Mouse (Mus musculus): ENCODE measurements around the gene Usp47. TPM values are rescaled to one million over a fixed set of nuclear protein-coding genes. Genes with fewer than 3 reads are reported as not detected.

Gene Usp47
- polyA plus RNA-seq, 1 experiment, result 28.7 TPM

DNA sequence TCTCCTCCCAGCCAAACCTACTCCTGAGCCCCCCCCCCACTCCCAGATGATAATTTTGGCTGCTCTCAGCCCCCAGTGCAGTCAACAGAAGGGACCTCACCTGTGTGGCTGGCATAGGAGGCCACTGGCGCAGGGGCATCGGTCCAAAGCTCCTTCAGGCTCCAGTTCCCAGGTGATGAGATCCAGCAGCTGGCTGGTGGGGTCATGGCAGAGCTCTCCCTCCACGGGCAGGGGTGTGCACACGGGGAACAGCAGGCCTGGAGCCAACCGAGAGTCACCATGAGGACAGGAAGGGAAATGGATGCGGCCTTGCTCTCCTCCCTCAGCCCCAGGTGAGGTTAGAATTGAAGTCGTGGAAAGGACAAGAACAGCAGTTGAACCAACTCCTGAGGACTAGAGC lies 95.9 kb downstream of the Usp47 start:
- Histone ChIP-seq H3ac (ENCODE audit: control insufficient read depth, insufficient read length) (no peak overlapping the region), H3K79me2 (ENCODE audit: control insufficient read depth, insufficient read depth) (no peaks in the 10 kb centered on the region), H3K4me3 (no peak overlapping the region), H3K4me2 (ENCODE audit: low read depth) (no peak overlapping the region), H3K36me3 (ENCODE audit: control insufficient read depth, insufficient read depth) (no peaks in the 10 kb centered on the region), H3K27me3 (ENCODE audit: control insufficient read depth, insufficient read depth, insufficient read length) (no peaks in the 10 kb centered on the region)
- TF ChIP-seq SRF (IDR thresholded peaks at IDR 0.05; ENCODE audit: control insufficient read depth, insufficient read length, low read depth), result no peak
- TF ChIP-seq POLR2AphosphoS2 (IDR thresholded peaks at IDR 0.05; ENCODE audit: insufficient read length, low read depth), result no peak
- TF ChIP-seq TCF12 (IDR thresholded peaks at IDR 0.05; ENCODE audit: insufficient read depth, poor library complexity, severe bottlenecking), result no peak
- no peak for TF ChIP-seq POLR2A (IDR thresholded peaks at IDR 0.05; ENCODE audit: insufficient read length, low read depth)
- TF ChIP-seq REST (IDR thresholded peaks at IDR 0.05; ENCODE audit: insufficient read depth, insufficient read length), result no peak
- no peak for TF ChIP-seq MYOG (IDR thresholded peaks at IDR 0.05; ENCODE audit: control insufficient read depth in 1 of 3, insufficient read depth in 1 of 3, insufficient read length in 2 of 3, low read depth in 2 of 3)
- TF ChIP-seq E2F4 (IDR thresholded peaks at IDR 0.05; ENCODE audit: insufficient read depth), result no peak

DNA sequence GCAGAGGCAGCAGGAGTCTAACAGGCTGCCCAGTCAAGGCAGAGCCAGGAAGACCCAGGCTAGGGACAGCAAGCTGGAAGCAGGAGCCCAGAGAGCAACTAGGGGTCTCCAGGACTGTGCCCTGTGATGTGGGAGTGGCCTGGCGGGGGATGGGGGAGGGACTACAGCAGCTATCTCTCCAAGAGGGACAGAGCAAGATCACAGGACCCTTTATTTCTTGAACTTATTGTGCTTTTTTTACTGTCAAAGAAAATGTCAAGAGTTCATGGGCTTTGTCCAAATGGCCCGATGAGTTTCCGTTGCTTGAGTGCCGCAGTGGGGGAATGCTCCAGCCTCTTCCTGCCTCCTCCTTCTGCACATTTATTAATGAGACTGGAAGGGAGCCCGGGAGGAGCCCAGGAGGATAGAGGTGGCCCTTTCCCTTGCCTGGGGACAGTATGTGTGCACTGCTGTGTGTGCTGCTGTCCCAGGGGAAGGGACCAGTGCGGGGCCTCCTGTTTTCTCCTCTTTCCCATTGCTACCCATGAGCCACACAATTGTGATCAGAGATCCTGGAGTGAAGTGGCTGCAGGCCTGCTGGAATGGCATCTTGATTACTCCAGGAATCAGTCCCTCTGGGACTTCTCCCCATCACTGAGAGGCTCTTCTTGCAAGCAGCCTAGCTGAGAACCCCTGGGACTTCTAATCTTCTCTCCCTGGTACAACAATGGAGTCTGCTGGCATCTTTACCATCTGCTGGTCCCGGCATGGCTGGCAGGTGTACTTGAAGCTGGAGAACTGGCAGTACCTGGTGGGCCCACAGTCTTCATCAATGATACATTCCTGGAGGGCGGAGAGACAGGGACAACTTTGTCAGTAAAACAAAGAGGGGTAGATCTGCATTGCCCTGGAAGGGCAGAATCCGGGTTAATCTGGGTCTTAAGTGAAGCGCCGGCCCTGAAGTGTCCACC lies 97.8 kb downstream of the Usp47 start:
- Histone ChIP-seq H3ac (ENCODE audit: control insufficient read depth, insufficient read length) (no peak overlapping the region), H3K27me3 (ENCODE audit: control insufficient read depth, insufficient read depth, insufficient read length) (no peaks in the 10 kb centered on the region), H3K4me3 (no peak overlapping the region), H3K79me2 (ENCODE audit: control insufficient read depth, insufficient read depth) (no peaks in the 10 kb centered on the region), H3K36me3 (ENCODE audit: control insufficient read depth, insufficient read depth) (no peaks in the 10 kb centered on the region), H3K4me2 (ENCODE audit: low read depth) (no peak overlapping the region)
- TF ChIP-seq SRF (IDR thresholded peaks at IDR 0.05; ENCODE audit: control insufficient read depth, insufficient read length, low read depth) (no peak), USF1 (IDR thresholded peaks at IDR 0.05; ENCODE audit: low read depth) (no peak), MYOD1 (IDR thresholded peaks at IDR 0.05; ENCODE audit: control insufficient read depth in 1 of 3, insufficient read length in 2 of 3, low read depth in 2 of 3) (no peak), MYOG (IDR thresholded peaks at IDR 0.05; ENCODE audit: control insufficient read depth in 1 of 3, insufficient read depth in 1 of 3, insufficient read length in 2 of 3, low read depth in 2 of 3) (no peak), POLR2AphosphoS2 (IDR thresholded peaks at IDR 0.05; ENCODE audit: insufficient read length, low read depth) (no peak), CEBPB (IDR thresholded peaks at IDR 0.05; ENCODE audit: insufficient read depth, poor library complexity, severe bottlenecking) (no peak), E2F4 (IDR thresholded peaks at IDR 0.05; ENCODE audit: insufficient read depth) (no peak), POLR2A (IDR thresholded peaks at IDR 0.05; ENCODE audit: insufficient read length, low read depth) (no peak), TCF3 (IDR thresholded peaks at IDR 0.05; ENCODE audit: insufficient read length, low read depth) (no peak), REST (IDR thresholded peaks at IDR 0.05; ENCODE audit: insufficient read depth, insufficient read length) (no peak), MAX (IDR thresholded peaks at IDR 0.05; ENCODE audit: low read depth) (no peak), TCF12 (IDR thresholded peaks at IDR 0.05; ENCODE audit: insufficient read depth, poor library complexity, severe bottlenecking) (no peak)

DNA sequence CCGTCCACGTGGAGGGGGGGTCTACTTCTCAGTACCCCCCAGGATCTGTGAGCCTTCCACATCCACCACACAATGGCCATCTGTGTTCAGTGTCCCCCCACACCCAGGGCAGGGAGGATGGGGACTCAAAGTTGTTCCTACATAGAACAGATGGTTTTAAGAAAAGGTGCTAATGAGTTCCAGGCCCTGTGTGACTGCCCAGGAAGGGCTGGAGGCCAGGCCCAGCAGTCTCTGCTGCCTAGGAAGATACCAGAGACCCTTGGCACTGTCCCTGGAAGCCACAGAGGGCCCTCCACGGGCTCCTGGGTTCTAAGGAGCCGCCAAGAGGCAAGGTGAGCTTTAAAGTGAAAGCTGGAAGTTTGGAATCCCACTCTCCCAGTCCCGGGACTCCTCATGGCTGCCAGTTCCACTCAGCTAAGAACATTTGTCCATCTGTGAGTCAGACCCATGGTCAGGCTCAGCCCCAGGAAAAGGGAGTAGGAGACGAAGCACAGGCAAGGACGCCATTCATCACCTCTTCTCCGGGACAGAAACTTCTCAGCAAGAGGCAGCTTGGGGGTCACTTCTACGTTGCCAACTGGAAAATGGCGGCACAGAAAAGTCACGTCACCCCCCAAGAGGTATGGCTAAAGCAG lies 98.7 kb downstream of the Usp47 start:
- no peaks in the 10 kb centered on the region for H3K27me3 ChIP-seq (ENCODE audit: control insufficient read depth, insufficient read depth, insufficient read length)
- no peak overlapping the region for H3K4me3 ChIP-seq
- no peaks in the 10 kb centered on the region for H3K36me3 ChIP-seq (ENCODE audit: control insufficient read depth, insufficient read depth)
- H3ac ChIP-seq (ENCODE audit: control insufficient read depth, insufficient read length), result no peak overlapping the region
- no peak overlapping the region for H3K4me2 ChIP-seq (ENCODE audit: low read depth)
- TF ChIP-seq MAX (IDR thresholded peaks at IDR 0.05; ENCODE audit: low read depth), result no peak
- no peak for TF ChIP-seq SRF (IDR thresholded peaks at IDR 0.05; ENCODE audit: control insufficient read depth, insufficient read length, low read depth)
- no peak for TF ChIP-seq MYOD1 (IDR thresholded peaks at IDR 0.05; ENCODE audit: control insufficient read depth in 1 of 3, insufficient read length in 2 of 3, low read depth in 2 of 3)
- TF ChIP-seq USF1 (IDR thresholded peaks at IDR 0.05; ENCODE audit: low read depth), result no peak
- TF ChIP-seq CEBPB (IDR thresholded peaks at IDR 0.05; ENCODE audit: insufficient read depth, poor library complexity, severe bottlenecking), result no peak
- TF ChIP-seq POLR2A (IDR thresholded peaks at IDR 0.05; ENCODE audit: insufficient read length, low read depth), result no peak
- no peak for TF ChIP-seq MYOG (IDR thresholded peaks at IDR 0.05; ENCODE audit: control insufficient read depth in 1 of 3, insufficient read depth in 1 of 3, insufficient read length in 2 of 3, low read depth in 2 of 3)
- TF ChIP-seq REST (IDR thresholded peaks at IDR 0.05; ENCODE audit: insufficient read depth, insufficient read length), result no peak
- TF ChIP-seq E2F4 (IDR thresholded peaks at IDR 0.05; ENCODE audit: insufficient read depth), result no peak
- no peak for TF ChIP-seq POLR2AphosphoS2 (IDR thresholded peaks at IDR 0.05; ENCODE audit: insufficient read length, low read depth)
- no peak for TF ChIP-seq TCF12 (IDR thresholded peaks at IDR 0.05; ENCODE audit: insufficient read depth, poor library complexity, severe bottlenecking)
- TF ChIP-seq TCF3 (IDR thresholded peaks at IDR 0.05; ENCODE audit: insufficient read length, low read depth), result no peak
- H3K79me2 ChIP-seq (ENCODE audit: control insufficient read depth, insufficient read depth), result no peaks in the 10 kb centered on the region

DNA sequence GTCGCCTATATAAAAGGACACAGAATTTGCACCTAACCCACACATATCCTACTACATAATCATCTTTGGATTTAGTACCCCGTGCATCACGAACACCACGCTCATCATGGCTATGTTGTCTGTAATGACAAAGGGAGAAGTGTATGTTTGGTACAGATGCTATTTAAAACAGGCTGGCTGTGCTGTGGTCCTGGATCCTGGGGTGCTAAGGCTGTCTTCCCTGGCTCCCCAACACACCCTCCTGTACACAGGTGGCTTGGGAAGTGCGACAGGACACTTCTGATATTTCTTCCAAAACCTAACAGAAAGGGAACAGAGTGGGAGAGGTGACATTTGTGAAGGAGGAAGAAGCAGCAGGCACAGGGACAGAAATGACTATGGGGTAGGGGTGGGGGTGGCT lies 100.3 kb downstream of the Usp47 start:
- Histone ChIP-seq H3K4me3 (no peak overlapping the region), H3K27me3 (ENCODE audit: control insufficient read depth, insufficient read depth, insufficient read length) (no peaks in the 10 kb centered on the region), H3ac (ENCODE audit: control insufficient read depth, insufficient read length) (no peak overlapping the region), H3K79me2 (ENCODE audit: control insufficient read depth, insufficient read depth) (no peaks in the 10 kb centered on the region), H3K4me2 (ENCODE audit: low read depth) (no peak overlapping the region), H3K36me3 (ENCODE audit: control insufficient read depth, insufficient read depth) (no peaks in the 10 kb centered on the region)
- TF ChIP-seq USF1 (IDR thresholded peaks at IDR 0.05; ENCODE audit: low read depth), result no peak
- no peak for TF ChIP-seq REST (IDR thresholded peaks at IDR 0.05; ENCODE audit: insufficient read depth, insufficient read length)
- no peak for TF ChIP-seq MAX (IDR thresholded peaks at IDR 0.05; ENCODE audit: low read depth)
- no peak for TF ChIP-seq TCF3 (IDR thresholded peaks at IDR 0.05; ENCODE audit: insufficient read length, low read depth)
- no peak for TF ChIP-seq SRF (IDR thresholded peaks at IDR 0.05; ENCODE audit: control insufficient read depth, insufficient read length, low read depth)
- TF ChIP-seq POLR2A (IDR thresholded peaks at IDR 0.05; ENCODE audit: insufficient read length, low read depth), result no peak
